Mouse (Mus musculus) hematopoietic stem cell, adult 5-6 weeks (primary cell): ENCODE results near the gene Pelp1. TPM values are rescaled to one million over a fixed set of nuclear protein-coding genes. Genes with fewer than 3 reads are reported as not detected.

Experiments
- ATAC-seq, 2 experiments: fragments of 125-278 bp in 1 of 2; replicated peaks in 1 of 2; 2 replicates each; pipeline ENCODE4 v1.8.0; 2016 to 2017; ENCODE audit warnings: inconsistent platforms in 2 of 2, mild to moderate bottlenecking in 2 of 2, moderate number of reproducible peaks in 2 of 2, low read depth in 1 of 2, moderate TSS enrichment in 1 of 2; ENCODE audit not compliant: low FRiP score in 2 of 2, poor library complexity in 2 of 2, severe bottlenecking in 2 of 2, insufficient read depth in 1 of 2, low TSS enrichment in 1 of 2
- total RNA-seq: library from RNA; stranded (forward); fragments of 172-1452, 232-1000 nt; gene quantifications from 2 replicates; pipeline ENCODE4 v1.2.3, GENCODE M21; 2017

Pelp1 gene
- 8.8 and 9.8 TPM in 2 replicates for total RNA-seq

GRCm38 (mm10) chr11:70409594-70410296 is at the start of gene Pelp1:
TSS of gene Pelp1 (minus strand) at chr11:70410031.
- ATAC-seq, result peak; percentile 84 to 91

GRCm38 (mm10) chr11:70458688-70459600 is 49.1 kb upstream of the Pelp1 start, which contains the start of gene Zmynd15:
TSS of gene Zmynd15 (plus strand) at chr11:70459433.
- ATAC-seq, result no peak

- ATAC-seq, result no peak
Observed at GRCm38 (mm10) chr11:70453261-70454044, 43.6 kb upstream of the Pelp1 start.

GRCm38 (mm10) chr11:70451797-70452498 is 42.1 kb upstream of the Pelp1 start, which contains the start of gene Med11:
TSS of gene Med11 (plus strand) at chr11:70451919.
- ATAC-seq, result peak; percentile 91 to 94

GRCm38 (mm10) chr11:70450926-70451325 is 41.1 kb upstream of the Pelp1 start:
- ATAC-seq, result no peak

- ATAC-seq, result no peak
Observed at GRCm38 (mm10) chr11:70447373-70447772, 37.5 kb upstream of the Pelp1 start.

- peak; percentile 65 to 69; a peak in 3 of 4 replicates for ATAC-seq
Observed at GRCm38 (mm10) chr11:70446756-70447155, 36.9 kb upstream of the Pelp1 start.

- ATAC-seq, result no peak
Observed at GRCm38 (mm10) chr11:70444667-70445066, 34.8 kb upstream of the Pelp1 start.

GRCm38 (mm10) chr11:70443964-70444363 is 34.1 kb upstream of the Pelp1 start:
- no peak for ATAC-seq

- ATAC-seq, result no peak
Observed at GRCm38 (mm10) chr11:70441882-70442281, 32.1 kb upstream of the Pelp1 start.

- ATAC-seq, result no peak
Observed at GRCm38 (mm10) chr11:70440637-70441036, 30.8 kb upstream of the Pelp1 start.

- ATAC-seq, result no peak
Observed at GRCm38 (mm10) chr11:70438728-70439374, 29.0 kb upstream of the Pelp1 start.

- peak; percentile 4 to 32; a peak in 3 of 4 replicates for ATAC-seq
Observed at GRCm38 (mm10) chr11:70437426-70437825, 27.6 kb upstream of the Pelp1 start.

GRCm38 (mm10) chr11:70435476-70435875 is 25.6 kb upstream of the Pelp1 start:
- ATAC-seq, result no peak

GRCm38 (mm10) chr11:70433951-70434350 is 24.1 kb upstream of the Pelp1 start:
- no peak for ATAC-seq

- peak; percentile 0 to 1; a peak in 1 of 4 replicates for ATAC-seq
Observed at GRCm38 (mm10) chr11:70433569-70433943, 23.7 kb upstream of the Pelp1 start.
